Mouse (Mus musculus): ENCODE measurements around the gene Dock2.
"Not testable (repeated sequence)": the region's sequence is repeated elsewhere in the genome, so short reads cannot be mapped to it uniquely, and the experiment has no call there.

Gene Dock2

GRCm38 (mm10) chr11:34783587-34784043, at the start of gene Dock2:
Dock2 (minus strand) TSS chr11:34783892.
- no peak for DNase-seq (ENCODE audit: low read depth, low spot score)

GRCm38 (mm10) chr11:34832678-34833077, 49.0 kb upstream of the Dock2 start:
- no peak for DNase-seq (ENCODE audit: low read depth, low spot score)

- no peak for DNase-seq (ENCODE audit: low read depth, low spot score)
Observed at GRCm38 (mm10) chr11:34827803-34828202, 44.1 kb upstream of the Dock2 start.

DNA sequence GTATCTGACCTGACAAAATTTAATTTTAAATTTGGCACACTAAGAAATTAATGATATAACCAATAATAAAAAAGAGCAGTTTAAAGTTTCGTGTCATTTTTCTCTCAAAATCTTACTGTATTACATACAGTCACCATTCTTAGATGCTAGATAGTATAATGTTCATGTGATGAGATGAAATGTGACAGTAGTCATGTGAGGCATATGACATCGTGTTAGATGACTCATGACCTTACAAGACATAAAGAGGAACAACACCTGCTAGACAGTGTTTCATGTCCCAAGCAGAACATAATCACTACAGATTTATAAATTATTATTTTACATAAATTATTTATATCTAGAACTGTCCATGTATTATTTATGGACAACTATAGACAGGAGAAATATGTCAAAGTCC, 43.2 kb upstream of the Dock2 start:
- no peak for DNase-seq (ENCODE audit: low read depth, low spot score)

DNA sequence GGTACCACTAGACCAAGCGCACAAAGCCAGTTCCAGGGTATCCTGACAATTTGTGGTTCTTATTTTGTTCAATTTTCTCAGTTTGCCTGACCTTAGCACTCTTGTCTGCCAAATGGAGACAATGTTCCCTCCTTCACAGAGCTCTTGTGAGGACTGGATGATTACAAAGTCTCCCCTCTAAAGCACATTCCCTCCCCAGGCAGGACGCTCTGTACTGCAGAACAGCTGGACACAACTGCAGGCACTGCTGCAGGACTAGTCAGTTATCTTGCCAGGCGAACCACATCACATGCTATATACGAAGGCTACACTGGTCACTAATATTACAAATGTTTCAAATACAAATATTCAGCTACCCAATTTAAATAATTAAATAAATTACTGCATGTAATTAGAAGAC, 41.1 kb upstream of the Dock2 start:
- DNase-seq (ENCODE audit: low read depth, low spot score), result no peak

GRCm38 (mm10) chr11:34814767-34815166, 31.1 kb upstream of the Dock2 start:
- DNase-seq (ENCODE audit: low read depth, low spot score), result peak; percentile 40

GRCm38 (mm10) chr11:34814319-34814718, 30.6 kb upstream of the Dock2 start:
- DNase-seq (ENCODE audit: low read depth, low spot score), result no peak

DNA sequence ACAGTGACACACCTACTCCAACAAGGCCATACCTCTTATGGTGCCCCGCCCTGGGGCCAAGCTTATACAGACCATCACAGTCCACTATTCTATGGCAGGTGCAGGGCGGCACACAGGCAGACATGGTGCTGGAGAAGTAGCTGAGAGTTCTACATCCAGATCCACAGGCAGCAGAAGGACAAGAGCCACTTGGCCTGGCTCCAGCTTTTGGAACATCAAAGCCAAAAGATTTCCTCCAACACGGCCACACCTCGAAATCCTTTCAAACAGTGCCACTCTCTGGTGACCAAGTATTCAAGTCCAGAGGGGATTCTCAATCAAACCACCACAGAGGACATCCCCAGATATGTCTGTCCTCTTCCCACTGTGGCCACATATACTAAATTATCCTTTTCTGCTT, 21.3 kb upstream of the Dock2 start:
- DNase-seq (ENCODE audit: low read depth, low spot score), result not testable (repeated sequence)

DNA sequence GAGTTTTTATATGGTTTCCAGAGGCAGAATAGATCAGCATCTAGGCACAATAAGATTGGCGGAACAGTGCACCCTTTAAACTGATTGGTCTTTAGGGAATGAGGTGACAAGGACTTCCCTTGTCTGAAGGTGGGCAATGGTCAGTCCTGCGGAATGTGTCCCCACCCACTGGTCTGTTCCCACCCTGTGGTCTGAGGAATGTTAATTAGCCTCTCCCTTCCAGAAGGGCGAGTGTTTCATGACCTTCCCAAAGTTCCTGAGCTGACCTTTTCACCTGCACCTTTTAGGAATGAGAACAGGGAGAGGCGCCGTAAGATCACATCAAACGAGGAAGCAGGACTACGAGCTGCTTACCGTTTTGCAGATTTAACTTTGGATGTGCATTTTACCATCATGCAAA, 14.4 kb upstream of the Dock2 start:
- DNase-seq (ENCODE audit: low read depth, low spot score), result not testable (repeated sequence)

- DNase-seq (ENCODE audit: low read depth, low spot score), result no peak
Observed at GRCm38 (mm10) chr11:34796097-34796496, 12.4 kb upstream of the Dock2 start.

GRCm38 (mm10) chr11:34791872-34792271, 8.2 kb upstream of the Dock2 start:
- DNase-seq (ENCODE audit: low read depth, low spot score), result no peak

DNA sequence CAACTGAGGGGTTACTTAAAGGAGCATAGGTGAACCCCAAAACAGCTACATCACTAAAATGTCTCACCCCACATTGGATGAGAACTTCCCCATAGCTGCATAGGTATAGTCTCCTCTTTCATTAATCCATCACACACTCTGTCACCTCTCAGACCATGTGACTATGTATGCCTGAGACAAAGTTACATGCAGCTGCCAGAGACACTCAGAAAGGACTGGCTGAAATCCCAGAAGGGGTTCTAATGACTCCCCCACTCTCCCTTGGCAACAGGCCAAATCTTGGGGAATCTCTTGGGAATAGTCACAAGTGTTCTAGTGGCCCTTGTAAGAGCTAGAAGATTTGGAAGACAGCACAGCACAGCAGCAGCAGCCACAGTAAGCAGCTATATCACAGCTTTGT, 1.2 kb upstream of the Dock2 start:
- no peak for DNase-seq (ENCODE audit: low read depth, low spot score)

DNA sequence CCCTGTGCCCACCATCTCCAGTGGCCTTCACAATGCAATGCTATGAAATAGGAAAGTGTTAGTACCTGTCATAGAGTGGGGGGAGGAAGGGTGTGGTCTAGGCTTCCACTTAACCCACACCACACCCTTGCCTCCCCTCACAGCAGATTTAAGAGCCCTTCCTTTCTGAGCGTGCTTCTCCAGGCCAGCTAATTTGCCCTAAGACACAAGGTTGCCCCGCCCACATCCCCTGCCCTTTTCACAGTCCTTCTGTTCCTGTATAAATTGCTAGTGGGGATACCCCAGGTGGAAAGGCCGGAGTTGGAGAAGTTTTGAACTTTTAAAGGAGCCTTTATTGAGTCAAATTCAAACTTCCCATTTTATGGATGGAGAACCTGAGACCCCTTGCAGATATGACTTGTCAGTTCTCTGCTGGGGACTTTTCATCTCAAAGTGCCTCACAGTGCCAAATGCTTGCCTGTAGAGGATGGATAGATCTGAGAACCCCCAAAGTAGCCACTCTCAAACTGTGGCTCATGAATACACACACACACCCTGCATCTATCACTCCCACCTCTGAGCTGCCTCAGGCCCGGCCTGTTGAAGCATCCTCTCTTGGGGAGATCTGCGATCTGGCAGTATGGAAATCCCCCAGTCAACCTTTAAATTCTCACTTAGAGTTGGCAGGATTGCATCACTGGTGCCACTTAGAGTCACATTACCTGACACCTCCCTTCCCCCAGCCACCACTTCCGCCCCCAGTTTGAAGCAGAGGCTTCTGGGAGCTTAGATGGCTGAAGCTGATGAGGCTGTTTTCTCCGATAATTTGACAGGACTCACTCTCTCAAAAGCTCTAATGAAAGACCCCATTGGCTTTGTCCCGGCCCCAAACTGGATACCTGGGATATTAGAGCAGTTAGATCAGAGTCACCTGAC, 919 bp downstream of the Dock2 start:
- no peak for DNase-seq (ENCODE audit: low read depth, low spot score)

GRCm38 (mm10) chr11:34780786-34781185, 2.9 kb downstream of the Dock2 start:
- no peak for DNase-seq (ENCODE audit: low read depth, low spot score)

GRCm38 (mm10) chr11:34779966-34780365, 3.7 kb downstream of the Dock2 start:
- no peak for DNase-seq (ENCODE audit: low read depth, low spot score)

DNA sequence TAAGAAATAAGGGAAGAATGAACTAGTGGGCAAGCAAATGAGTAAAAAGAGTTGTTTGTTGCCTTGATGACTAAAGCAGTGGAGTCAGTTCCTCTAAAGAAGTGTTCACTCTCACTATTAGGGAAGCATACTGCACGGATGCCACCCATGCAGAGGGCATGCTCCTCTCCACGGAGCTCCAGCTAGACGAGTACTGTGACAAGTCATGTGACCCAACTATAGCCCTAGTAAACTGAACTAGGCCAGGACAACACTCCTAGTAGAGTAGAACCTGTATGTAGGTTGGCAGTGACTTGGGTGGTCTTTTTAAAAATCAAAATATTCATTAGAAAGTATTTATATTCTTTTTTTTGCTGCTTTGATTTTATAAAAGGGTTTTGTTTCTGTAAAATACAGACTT, 5.3 kb downstream of the Dock2 start:
- DNase-seq (ENCODE audit: low read depth, low spot score), result no peak

DNA sequence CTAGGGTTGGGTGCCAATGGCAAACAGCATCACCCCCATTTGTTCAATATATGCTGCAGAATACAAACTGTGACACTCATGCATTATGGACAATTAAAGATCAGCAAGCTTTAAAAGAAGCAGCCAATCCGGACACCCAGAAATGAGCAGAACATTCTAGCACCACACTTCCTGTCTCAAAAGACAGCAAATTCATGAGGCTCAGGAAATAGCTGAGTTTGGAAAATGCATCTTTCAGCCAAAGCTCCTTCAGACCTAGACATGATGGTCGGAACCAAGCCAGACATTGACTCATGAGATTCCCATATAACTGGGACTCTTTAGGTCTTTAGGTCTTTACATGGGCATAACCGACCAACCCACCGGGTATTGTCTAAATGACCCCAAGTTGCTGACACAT, 6.2 kb downstream of the Dock2 start:
- DNase-seq (ENCODE audit: low read depth, low spot score), result no peak

- no peak for DNase-seq (ENCODE audit: low read depth, low spot score)
Observed at GRCm38 (mm10) chr11:34776054-34776453, 7.6 kb downstream of the Dock2 start.

GRCm38 (mm10) chr11:34774636-34775035, 9.1 kb downstream of the Dock2 start:
- no peak for DNase-seq (ENCODE audit: low read depth, low spot score)

- no peak for DNase-seq (ENCODE audit: low read depth, low spot score)
Observed at GRCm38 (mm10) chr11:34773304-34773895, 10.3 kb downstream of the Dock2 start.

GRCm38 (mm10) chr11:34771221-34771986, 12.3 kb downstream of the Dock2 start:
- peak; percentile 30 for DNase-seq (ENCODE audit: low read depth, low spot score)

DNA sequence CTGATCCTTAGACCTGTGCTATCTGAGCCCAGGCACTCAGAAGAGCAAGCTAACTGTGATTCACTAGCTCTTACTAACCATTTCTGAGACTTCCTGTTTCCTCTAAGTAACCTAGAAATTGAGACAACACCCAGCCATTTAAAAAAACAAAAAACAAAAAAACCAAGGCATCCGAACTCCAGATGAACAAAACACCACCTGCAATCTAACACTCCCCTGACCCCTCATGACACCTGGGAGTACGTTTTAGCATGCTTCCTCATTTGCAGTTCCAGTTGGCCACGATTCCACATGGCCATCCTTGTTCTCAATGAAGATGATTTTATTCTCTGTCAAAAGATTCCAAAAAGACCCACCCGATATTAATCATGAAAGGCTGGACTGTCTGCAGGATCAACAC, 13.0 kb downstream of the Dock2 start:
- DNase-seq (ENCODE audit: low read depth, low spot score), result no peak

Data from mesoderm, embryonic 11.5 days (tissue).